In genomic region chr1:152466280-152466679, GRCm38 (mm10) we compare ENCODE assay signal across 14 mouse cellular contexts.
DNase-seq lines count a peak whose midpoint lies in the region; ATAC-seq and TF ChIP-seq lines count a peak whose summit lies in the region.
"Had no signal": no experiment of that assay in that cellular context is flagged by ENCODE, and none has a peak within 500 bp of the region (broad histone marks: within the 10 kb centered on the region; RNA-seq: fewer than 3 reads in every experiment).

No protein-coding gene starts in this region.

- TF ChIP-seq EP300 in heart, adult 2 months (IDR thresholded peaks at IDR 0.05; ENCODE audit: insufficient read depth, low read depth, low read length): peak; percentile 53; the same call in 1 of the 2 replicates

- H3K4me2 ChIP-seq in heart, embryonic 11.5 days: no peak overlapping the region
- no peak overlapping the region for H3K4me2 ChIP-seq in liver, embryonic 11.5 days
- H3K4me2 ChIP-seq: lung, embryonic 15.5 days; midbrain, embryonic 12.5 days; neural tube, embryonic 13.5 days had no signal

- H3K4me1 ChIP-seq in heart, adult 2 months (ENCODE audit: control insufficient read depth, insufficient read depth, low read length): peaks cover 7% of the 10 kb centered on the region
- peaks cover 10% of the 10 kb centered on the region; the same call in 1 of the 2 replicates for H3K4me1 ChIP-seq in heart, embryonic 11.5 days (ENCODE audit: control insufficient read depth, insufficient read depth, low read length)
- no peaks in the 10 kb centered on the region for H3K4me1 ChIP-seq in liver, adult 2 months (ENCODE audit: control insufficient read depth, insufficient read depth, low read length)
- H3K4me1 ChIP-seq in liver, embryonic 11.5 days (replicated peaks; ENCODE audit: control insufficient read depth, insufficient read depth, low read length): no peaks in the 10 kb centered on the region
- H3K4me1 ChIP-seq in heart, embryonic 10.5 days: peaks cover 16% of the 10 kb centered on the region

- H3K79me2 ChIP-seq in heart, adult 2 months (replicated peaks; ENCODE audit: control insufficient read depth, insufficient read depth, low read length): no peaks in the 10 kb centered on the region; the same call in 1 of the 2 replicates
- H3K79me2 ChIP-seq in liver, adult 2 months (ENCODE audit: control insufficient read depth, insufficient read depth, low read length): no peaks in the 10 kb centered on the region

- intact Hi-C loops in heart, adult 2 months (cut with DNase I): loop anchor here (5.0 kb wide), 1 partner anchor 46 kb away; no protein-coding TSS in a partner anchor

- H3K27me3 ChIP-seq in heart, adult 2 months (ENCODE audit: control insufficient read depth, insufficient read depth, low read length): no peaks in the 10 kb centered on the region
- H3K27me3 ChIP-seq in heart, embryonic 11.5 days (ENCODE audit: control insufficient read depth, insufficient read depth, low read length): no peaks in the 10 kb centered on the region
- no peaks in the 10 kb centered on the region for H3K27me3 ChIP-seq in liver, adult 2 months (ENCODE audit: control insufficient read depth, insufficient read depth, low read length)
- no peaks in the 10 kb centered on the region for H3K27me3 ChIP-seq in liver, embryonic 11.5 days (replicated peaks; ENCODE audit: control insufficient read depth, insufficient read depth, low read length)
- H3K27me3 ChIP-seq in heart, embryonic 10.5 days (ENCODE audit: insufficient read depth, poor library complexity, severe bottlenecking): no peaks in the 10 kb centered on the region
- H3K27me3 ChIP-seq: lung, embryonic 15.5 days; midbrain, embryonic 12.5 days; neural tube, embryonic 13.5 days had no signal

- WGBS in heart, adult 2 months: 20% methylated on average over 3 of the region's 3 CpGs
- 7% methylated on average over 3 of the region's 3 CpGs for WGBS in heart, embryonic 11.5 days (ENCODE audit: insufficient replicate concordance)
- 26% methylated on average over 3 of the region's 3 CpGs for WGBS in liver, adult 2 months
- WGBS in liver, embryonic 11.5 days: 37% methylated on average over 3 of the region's 3 CpGs
- 12% methylated on average over 3 of the region's 3 CpGs for WGBS in heart, embryonic 10.5 days

- ATAC-seq in heart, embryonic 11.5 days (replicated peaks; ENCODE audit: insufficient number of reproducible peaks, low FRiP score, low TSS enrichment): no peak
- ATAC-seq in liver, embryonic 11.5 days (replicated peaks; ENCODE audit: low FRiP score): no peak
- ATAC-seq: hindbrain, embryonic 16.5 days had no signal

- H3K4me3 ChIP-seq in heart, adult 2 months: no peak overlapping the region
- H3K4me3 ChIP-seq in heart, embryonic 11.5 days (ENCODE audit: low read depth, low read length): no peak overlapping the region
- H3K4me3 ChIP-seq in liver, adult 2 months (ENCODE audit: insufficient read depth, low read depth, low read length): no peak overlapping the region
- H3K4me3 ChIP-seq in liver, embryonic 11.5 days (ENCODE audit: low read depth, low read length): no peak overlapping the region
- H3K4me3 ChIP-seq in heart, embryonic 10.5 days: no peak overlapping the region
- H3K4me3 ChIP-seq: lung, embryonic 15.5 days; midbrain, embryonic 12.5 days; neural tube, embryonic 13.5 days had no signal

- TF ChIP-seq CTCF in heart, adult 2 months (IDR thresholded peaks at IDR 0.05): no peak
- TF ChIP-seq CTCF in liver, adult 2 months (IDR thresholded peaks at IDR 0.05; ENCODE audit: low read depth, low read length): no peak

- no peak overlapping the region for H3K9ac ChIP-seq in heart, adult 2 months (ENCODE audit: low read depth, low read length)
- no peak overlapping the region for H3K9ac ChIP-seq in heart, embryonic 11.5 days (ENCODE audit: low read depth, low read length)
- no peak overlapping the region for H3K9ac ChIP-seq in liver, adult 2 months (ENCODE audit: low read depth, low read length)
- no peak overlapping the region for H3K9ac ChIP-seq in liver, embryonic 11.5 days (ENCODE audit: low read depth, low read length)
- H3K9ac ChIP-seq: lung, embryonic 15.5 days; midbrain, embryonic 12.5 days; neural tube, embryonic 13.5 days had no signal

- peak overlapping the region; percentile 40 for H3K27ac ChIP-seq in heart, adult 2 months
- no peak overlapping the region for H3K27ac ChIP-seq in heart, embryonic 11.5 days (ENCODE audit: low read depth, low read length)
- no peak overlapping the region for H3K27ac ChIP-seq in liver, adult 2 months (replicated peaks; ENCODE audit: insufficient read depth, low read depth, low read length)
- no peak overlapping the region for H3K27ac ChIP-seq in liver, embryonic 11.5 days (ENCODE audit: low read depth, low read length)
- peak overlapping the region; percentile 42 for H3K27ac ChIP-seq in heart, embryonic 10.5 days
- H3K27ac ChIP-seq: lung, embryonic 15.5 days; midbrain, embryonic 12.5 days; neural tube, embryonic 13.5 days had no signal

- peak; percentile 38 for DNase-seq in adrenal gland, postnatal 10 days
- no peak for DNase-seq in adrenal gland, postnatal 25 days
- DNase-seq in heart, adult 2 months: peak in 1 of 2 experiments; percentile 54
- peak; percentile 6 for DNase-seq in liver, adult 2 months (ENCODE audit: extremely low read depth, low read depth, low spot score)
- DNase-seq in liver, embryonic 11.5 days (ENCODE audit: low spot score): no peak
- no peak for DNase-seq in heart, embryonic 10.5 days (ENCODE audit: low spot score)
- DNase-seq in cerebellum, adult 9-11 months: no peak
- DNase-seq: cerebellum, postnatal 14 days; left cerebral cortex, postnatal 4 days had no signal

- no peak for TF ChIP-seq POLR2A in heart, adult 2 months (IDR thresholded peaks at IDR 0.05; ENCODE audit: insufficient read depth, low read depth, low read length)
- no peak for TF ChIP-seq POLR2A in liver, adult 2 months (IDR thresholded peaks at IDR 0.05; ENCODE audit: extremely low read depth, insufficient read depth, low read length)

- H3K9me3 ChIP-seq in heart, embryonic 11.5 days (replicated peaks; ENCODE audit: control insufficient read depth, low read length): no peaks in the 10 kb centered on the region
- H3K9me3 ChIP-seq in liver, embryonic 11.5 days (ENCODE audit: control insufficient read depth, low read length): no peaks in the 10 kb centered on the region
- no peaks in the 10 kb centered on the region for H3K9me3 ChIP-seq in heart, embryonic 10.5 days
- H3K9me3 ChIP-seq: lung, embryonic 15.5 days; midbrain, embryonic 12.5 days; neural tube, embryonic 13.5 days had no signal

- peaks cover 3% of the 10 kb centered on the region for H3K36me3 ChIP-seq in heart, adult 2 months (ENCODE audit: control insufficient read depth, insufficient read depth, low read length)
- H3K36me3 ChIP-seq in heart, embryonic 11.5 days (ENCODE audit: control insufficient read depth, insufficient read depth, low read length): no peaks in the 10 kb centered on the region
- no peaks in the 10 kb centered on the region for H3K36me3 ChIP-seq in liver, adult 2 months (ENCODE audit: control insufficient read depth, insufficient read depth, low read length)
- H3K36me3 ChIP-seq in liver, embryonic 11.5 days (ENCODE audit: control insufficient read depth, insufficient read depth, low read length): no peaks in the 10 kb centered on the region
- no peaks in the 10 kb centered on the region for H3K36me3 ChIP-seq in heart, embryonic 10.5 days
- H3K36me3 ChIP-seq: lung, embryonic 15.5 days; midbrain, embryonic 12.5 days; neural tube, embryonic 13.5 days had no signal

Comparison
In these comparisons a context has a peak if more than half of its experiments do, and no peak if none do; other contexts are left out.
1. DNase-seq: peak in adrenal gland, postnatal 10 days (single experiment) and liver, adult 2 months (single experiment); none in adrenal gland, postnatal 25 days (single experiment), liver, embryonic 11.5 days (single experiment), heart, embryonic 10.5 days (single experiment) and cerebellum, adult 9-11 months (single experiment).
2. H3K27ac ChIP-seq: peak in heart, adult 2 months (single experiment) and heart, embryonic 10.5 days (single experiment); none in heart, embryonic 11.5 days (single experiment), liver, adult 2 months (single experiment) and liver, embryonic 11.5 days (single experiment).